Mouse (Mus musculus): ENCODE measurements at regions not wholly inside any gene's neighbourhood (a gene's known extent, or its start where the extent isn't known, plus 50 kb on each side); places are given as distances from the start of the nearest gene placed in this dataset.

DNA sequence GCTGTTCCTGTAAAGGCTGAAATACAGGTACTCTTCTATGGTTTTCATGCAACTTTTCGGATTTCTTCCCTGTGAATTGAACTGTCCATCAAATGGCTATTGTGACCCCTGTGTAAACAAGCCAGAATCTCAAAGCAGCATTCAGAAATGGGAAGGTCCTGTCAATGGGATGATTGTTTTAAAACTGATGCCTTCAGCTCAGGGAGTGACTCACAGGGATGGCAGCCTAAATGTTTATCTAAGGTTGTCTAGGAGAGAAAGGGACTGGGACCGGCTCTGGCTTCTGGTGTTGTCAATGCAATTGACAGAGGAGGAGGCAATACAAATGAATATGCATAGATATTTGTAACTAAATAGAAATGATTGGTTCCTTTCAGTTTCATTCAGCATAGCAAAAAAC lies 421.3 kb downstream of the Epha4 start:
- DNase-seq: no peak
- Histone ChIP-seq H3K4me2 (no peak overlapping the region), H3K36me3 (no peaks in the 10 kb centered on the region), H3K27me3 (no peaks in the 10 kb centered on the region), H3K4me1 (replicated peaks) (no peaks in the 10 kb centered on the region), H3K27ac (no peak overlapping the region), H3K9me3 (replicated peaks) (no peaks in the 10 kb centered on the region), H3K4me3 (replicated peaks) (no peak overlapping the region), H3K9ac (no peak overlapping the region)
- 31% methylated on average over 2 of the region's 2 CpGs for WGBS (ENCODE audit: insufficient replicate concordance)
- no peak for ATAC-seq (ENCODE audit: low read depth)

DNA sequence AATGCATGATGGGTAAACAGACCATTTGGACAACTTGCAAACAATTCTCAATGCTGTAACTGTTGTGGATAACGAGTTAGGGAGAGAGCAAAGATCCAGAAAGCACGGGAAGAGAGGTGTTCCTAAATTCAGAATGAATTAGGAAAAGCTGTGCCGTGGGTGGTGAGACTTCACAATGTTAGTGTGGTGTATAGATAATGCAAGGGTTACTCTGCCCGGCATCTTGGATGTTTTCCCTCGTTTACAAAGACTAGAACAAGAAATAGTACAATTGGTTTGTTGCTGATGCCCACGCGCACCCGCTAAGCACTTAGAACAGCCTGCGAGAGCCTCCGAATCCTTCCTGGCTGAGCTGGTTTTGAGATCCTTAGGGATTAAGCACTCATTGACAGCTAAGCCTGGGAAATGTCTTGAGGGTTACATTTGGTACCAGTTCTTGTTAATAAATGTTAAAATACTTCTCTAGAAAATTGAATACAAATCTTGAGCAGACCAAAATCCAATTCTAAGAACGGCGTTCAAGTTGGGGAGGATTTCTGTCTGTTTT lies 413.1 kb downstream of the Epha4 start:
- ATAC-seq (ENCODE audit: low read depth): no peak
- H3K36me3 ChIP-seq: no peaks in the 10 kb centered on the region
- WGBS (ENCODE audit: insufficient replicate concordance): 62% methylated on average over 12 of the region's 12 CpGs
- H3K4me2 ChIP-seq: no peak overlapping the region
- H3K27ac ChIP-seq: no peak overlapping the region
- no peak overlapping the region for H3K9ac ChIP-seq
- no peak for DNase-seq
- no peaks in the 10 kb centered on the region for H3K27me3 ChIP-seq
- no peaks in the 10 kb centered on the region for H3K4me1 ChIP-seq (replicated peaks)
- H3K4me3 ChIP-seq (replicated peaks): no peak overlapping the region
- H3K9me3 ChIP-seq (replicated peaks): no peaks in the 10 kb centered on the region

DNA sequence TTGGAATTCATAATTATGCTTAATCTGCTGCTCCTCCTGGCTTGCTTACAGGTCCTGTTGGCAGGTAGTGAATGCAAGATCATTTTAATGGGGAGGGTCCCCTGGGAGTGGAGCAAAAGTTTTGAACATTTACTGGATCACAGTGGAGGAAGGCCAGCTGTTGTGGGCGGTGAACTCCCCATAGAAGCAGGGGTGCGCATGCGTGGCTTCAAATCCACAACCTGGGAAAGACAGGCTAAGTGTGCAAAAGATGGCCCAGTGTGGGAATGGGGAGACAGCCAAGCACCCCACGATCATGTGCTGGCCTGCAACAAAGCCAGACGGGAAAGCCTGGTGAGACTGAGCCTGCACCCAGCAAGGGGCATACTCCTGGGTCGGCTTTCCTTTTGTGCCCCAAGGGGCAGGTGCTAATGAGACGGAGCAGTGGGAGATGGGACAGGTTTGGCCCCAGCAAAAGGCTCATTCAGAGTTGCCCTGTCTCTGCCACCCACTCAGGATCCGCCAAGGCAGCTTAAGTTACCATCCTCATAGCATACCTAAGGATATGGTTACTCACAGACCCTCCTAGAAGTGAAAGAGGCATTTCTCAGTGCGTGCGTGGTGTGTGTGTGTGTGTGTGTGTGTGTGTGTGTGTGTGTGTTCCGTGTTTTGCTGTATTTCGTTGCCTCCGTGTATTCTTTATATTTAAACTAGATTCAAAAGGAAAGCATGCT lies 412.3 kb downstream of the Epha4 start:
- 64% methylated on average over 13 of the region's 13 CpGs for WGBS (ENCODE audit: insufficient replicate concordance)
- H3K27me3 ChIP-seq: no peaks in the 10 kb centered on the region
- H3K4me1 ChIP-seq (replicated peaks): no peaks in the 10 kb centered on the region
- no peaks in the 10 kb centered on the region for H3K9me3 ChIP-seq (replicated peaks)
- DNase-seq (no peak), ATAC-seq (ENCODE audit: low read depth) (no peak)
- H3K36me3 ChIP-seq: no peaks in the 10 kb centered on the region
- H3K9ac ChIP-seq: no peak overlapping the region
- H3K27ac ChIP-seq: no peak overlapping the region
- no peak overlapping the region for H3K4me3 ChIP-seq (replicated peaks)
- no peak overlapping the region for H3K4me2 ChIP-seq

DNA sequence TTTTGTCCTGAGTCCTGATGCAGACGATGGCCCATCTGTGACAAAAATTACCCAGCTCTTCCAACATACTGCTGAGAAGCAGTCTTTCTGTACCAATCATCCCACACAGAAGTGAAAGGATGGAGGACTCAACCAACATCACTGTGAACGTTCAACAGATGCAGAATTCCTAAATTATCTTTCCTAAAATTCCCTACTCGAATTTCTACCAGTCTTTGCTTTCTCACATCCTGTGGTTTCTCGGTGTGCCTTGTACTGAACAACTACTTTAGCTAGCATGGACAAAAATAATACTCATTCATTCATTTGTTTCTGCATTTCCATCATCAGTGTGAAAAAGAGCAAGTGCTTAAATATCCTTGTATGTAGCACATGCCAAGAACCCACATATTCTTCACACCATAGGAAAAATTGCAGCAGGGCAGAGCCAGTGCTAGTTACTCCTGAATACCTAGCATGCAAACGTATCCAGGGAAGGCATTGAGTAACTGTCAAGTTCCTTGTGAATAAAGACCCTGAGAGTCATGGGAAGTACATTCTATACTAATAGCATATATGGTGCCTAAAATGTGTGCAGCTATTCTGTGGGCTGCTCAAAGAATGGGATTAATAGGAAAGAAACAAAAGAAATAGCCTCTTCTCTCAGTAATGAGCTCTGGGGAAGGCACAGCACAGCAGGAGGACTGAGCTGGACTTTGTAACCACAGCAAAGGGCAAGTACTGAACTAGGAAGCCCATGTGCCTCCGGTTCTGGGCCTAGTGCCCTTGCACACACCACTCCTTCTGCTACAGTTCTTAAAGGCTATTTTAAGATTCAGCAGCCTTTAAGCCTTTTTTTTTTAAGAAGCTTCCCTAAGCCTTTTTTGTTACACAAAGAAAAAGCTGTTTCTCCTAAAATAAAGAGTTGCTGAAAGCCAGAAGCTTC lies 404.8 kb downstream of the Epha4 start:
- no peaks in the 10 kb centered on the region for H3K4me1 ChIP-seq (replicated peaks)
- no peak overlapping the region for H3K4me2 ChIP-seq
- no peaks in the 10 kb centered on the region for H3K36me3 ChIP-seq
- no peak for DNase-seq
- 48% methylated on average over 6 of the region's 6 CpGs for WGBS (ENCODE audit: insufficient replicate concordance)
- H3K9me3 ChIP-seq (replicated peaks): no peaks in the 10 kb centered on the region
- ATAC-seq (ENCODE audit: low read depth): no peak
- no peaks in the 10 kb centered on the region for H3K27me3 ChIP-seq
- no peak overlapping the region for H3K4me3 ChIP-seq (replicated peaks)
- H3K27ac ChIP-seq: no peak overlapping the region
- no peak overlapping the region for H3K9ac ChIP-seq

DNA sequence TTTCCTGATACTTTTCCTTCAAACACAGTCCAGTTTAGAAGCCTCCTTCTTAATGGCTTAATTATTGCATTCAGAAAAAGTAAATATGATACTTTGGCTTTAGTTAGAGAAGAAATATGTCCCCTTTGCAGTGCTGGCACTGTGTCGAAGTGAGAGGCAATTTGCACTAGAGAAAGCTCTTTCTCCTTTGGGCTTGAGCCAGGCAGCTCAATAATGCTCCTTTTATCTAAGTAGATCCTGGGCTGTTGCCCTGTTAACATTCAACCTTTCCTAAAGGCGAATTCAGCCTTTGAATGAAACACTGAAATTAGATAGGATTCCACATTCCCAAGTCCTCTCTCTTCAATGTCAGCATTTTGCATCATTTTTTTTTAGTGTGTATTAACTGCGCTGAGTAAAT lies 386.5 kb downstream of the Epha4 start:
- Histone ChIP-seq H3K9ac (no peak overlapping the region), H3K4me1 (replicated peaks) (no peaks in the 10 kb centered on the region), H3K9me3 (replicated peaks) (no peaks in the 10 kb centered on the region), H3K36me3 (no peaks in the 10 kb centered on the region), H3K27ac (no peak overlapping the region), H3K4me3 (replicated peaks) (no peak overlapping the region), H3K27me3 (no peaks in the 10 kb centered on the region), H3K4me2 (no peak overlapping the region)
- 50% methylated on average over 3 of the region's 3 CpGs for WGBS (ENCODE audit: insufficient replicate concordance)
- ATAC-seq (ENCODE audit: low read depth) (no peak), DNase-seq (no peak)

DNA sequence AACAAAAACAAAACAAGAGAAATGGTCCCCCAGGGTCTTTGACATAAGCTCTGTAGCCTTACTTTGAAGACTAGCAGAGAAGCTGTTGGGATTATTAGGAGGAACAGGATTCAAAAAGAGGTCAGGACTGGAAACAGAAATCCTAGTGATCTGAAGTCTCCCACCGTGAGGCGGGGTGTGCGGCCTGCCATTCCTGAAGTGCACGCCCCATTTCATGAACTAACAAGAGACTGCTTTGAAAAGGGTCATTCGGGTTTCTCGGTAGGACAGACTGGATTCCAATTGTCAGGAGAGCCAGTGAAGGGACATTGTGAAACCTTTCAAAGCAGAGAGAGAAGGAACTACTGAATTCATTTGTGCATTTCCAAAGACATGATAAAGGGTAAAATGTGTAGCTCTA lies 377.2 kb downstream of the Epha4 start:
- no peak for ATAC-seq (ENCODE audit: low read depth)
- no peak overlapping the region for H3K27ac ChIP-seq
- no peak overlapping the region for H3K4me2 ChIP-seq
- no peaks in the 10 kb centered on the region for H3K9me3 ChIP-seq (replicated peaks)
- no peaks in the 10 kb centered on the region for H3K36me3 ChIP-seq
- no peaks in the 10 kb centered on the region for H3K4me1 ChIP-seq (replicated peaks)
- H3K4me3 ChIP-seq (replicated peaks): no peak overlapping the region
- DNase-seq: no peak
- 67% methylated on average over 6 of the region's 6 CpGs for WGBS (ENCODE audit: insufficient replicate concordance)
- H3K9ac ChIP-seq: no peak overlapping the region
- no peaks in the 10 kb centered on the region for H3K27me3 ChIP-seq

DNA sequence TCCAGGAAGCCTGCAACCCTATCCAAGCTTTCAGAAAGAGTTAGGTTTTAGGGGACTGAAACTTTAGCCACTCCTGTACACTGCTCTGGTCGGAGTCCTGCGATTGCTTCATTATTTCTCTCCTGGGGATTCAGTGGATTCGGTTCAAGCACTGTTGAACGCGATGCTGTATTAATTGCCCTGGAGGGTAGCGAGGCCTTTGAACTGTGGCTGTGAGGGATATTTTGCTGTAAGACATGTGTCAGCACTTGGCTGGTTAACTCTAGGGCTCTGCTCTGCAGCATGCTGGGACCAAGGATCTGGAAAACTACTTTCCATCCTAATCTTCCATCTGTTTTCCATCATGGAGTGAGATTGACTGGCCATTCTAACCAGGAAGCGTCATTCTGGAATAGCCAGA lies 374.0 kb downstream of the Epha4 start:
- no peak overlapping the region for H3K4me2 ChIP-seq
- no peak overlapping the region for H3K4me3 ChIP-seq (replicated peaks)
- H3K27ac ChIP-seq: no peak overlapping the region
- no peak for DNase-seq
- ATAC-seq (ENCODE audit: low read depth): no peak
- no peaks in the 10 kb centered on the region for H3K4me1 ChIP-seq (replicated peaks)
- 79% methylated on average over 7 of the region's 7 CpGs for WGBS (ENCODE audit: insufficient replicate concordance)
- H3K27me3 ChIP-seq: no peaks in the 10 kb centered on the region
- no peaks in the 10 kb centered on the region for H3K9me3 ChIP-seq (replicated peaks)
- H3K9ac ChIP-seq: no peak overlapping the region
- H3K36me3 ChIP-seq: no peaks in the 10 kb centered on the region

DNA sequence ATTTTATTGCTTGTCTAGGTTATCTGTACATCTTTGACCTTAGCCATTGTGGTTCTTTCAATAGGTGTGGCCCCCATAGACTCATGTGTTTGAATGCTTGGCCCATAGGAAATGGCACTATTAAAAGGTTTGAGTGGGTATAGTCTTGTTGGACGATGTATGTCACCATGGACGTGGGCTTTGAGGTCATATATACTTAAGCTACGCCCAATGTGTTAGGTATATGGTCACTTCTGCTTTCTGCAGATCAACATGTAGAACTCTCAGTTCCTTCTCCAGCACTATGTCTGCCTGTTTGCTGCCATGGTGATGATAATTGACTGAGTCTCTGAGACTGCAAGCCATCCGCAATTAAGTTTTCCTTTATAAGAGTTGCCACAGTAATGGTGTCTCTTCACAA lies 366.8 kb downstream of the Epha4 start:
- 66% methylated on average over 4 of the region's 4 CpGs for WGBS (ENCODE audit: insufficient replicate concordance)
- Histone ChIP-seq H3K27me3 (no peaks in the 10 kb centered on the region), H3K4me2 (no peak overlapping the region), H3K9me3 (replicated peaks) (no peaks in the 10 kb centered on the region), H3K4me1 (replicated peaks) (no peaks in the 10 kb centered on the region), H3K9ac (no peak overlapping the region), H3K4me3 (replicated peaks) (no peak overlapping the region), H3K36me3 (no peaks in the 10 kb centered on the region), H3K27ac (no peak overlapping the region)
- no peak for DNase-seq
- ATAC-seq (ENCODE audit: low read depth): no peak

DNA sequence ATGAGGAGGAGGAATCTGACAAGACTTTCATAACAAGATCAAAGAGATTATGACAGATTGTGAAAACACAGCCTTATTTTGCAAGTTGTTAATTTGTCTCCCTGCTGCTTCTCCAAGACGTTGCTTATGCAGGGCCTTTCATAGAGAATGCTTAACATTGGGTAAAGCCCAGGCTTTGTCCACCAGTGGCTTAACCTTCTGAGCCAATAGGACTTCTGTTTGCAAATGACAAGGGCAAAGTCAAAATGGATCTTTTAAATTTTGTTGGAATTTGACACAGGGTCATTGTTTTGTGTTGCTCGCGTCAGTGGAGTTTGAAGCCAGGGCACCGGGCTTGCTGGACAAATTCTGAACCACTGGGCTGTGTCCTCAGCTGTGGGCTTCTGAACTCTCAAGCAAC lies 346.6 kb downstream of the Epha4 start:
- no peak overlapping the region for H3K4me3 ChIP-seq (replicated peaks)
- no peak overlapping the region for H3K9ac ChIP-seq
- no peaks in the 10 kb centered on the region for H3K9me3 ChIP-seq (replicated peaks)
- no peak overlapping the region for H3K27ac ChIP-seq
- 72% methylated on average over 4 of the region's 4 CpGs for WGBS (ENCODE audit: insufficient replicate concordance)
- H3K27me3 ChIP-seq: no peaks in the 10 kb centered on the region
- H3K4me1 ChIP-seq (replicated peaks): no peaks in the 10 kb centered on the region
- DNase-seq (no peak), ATAC-seq (ENCODE audit: low read depth) (no peak)
- no peak overlapping the region for H3K4me2 ChIP-seq
- H3K36me3 ChIP-seq: no peaks in the 10 kb centered on the region

DNA sequence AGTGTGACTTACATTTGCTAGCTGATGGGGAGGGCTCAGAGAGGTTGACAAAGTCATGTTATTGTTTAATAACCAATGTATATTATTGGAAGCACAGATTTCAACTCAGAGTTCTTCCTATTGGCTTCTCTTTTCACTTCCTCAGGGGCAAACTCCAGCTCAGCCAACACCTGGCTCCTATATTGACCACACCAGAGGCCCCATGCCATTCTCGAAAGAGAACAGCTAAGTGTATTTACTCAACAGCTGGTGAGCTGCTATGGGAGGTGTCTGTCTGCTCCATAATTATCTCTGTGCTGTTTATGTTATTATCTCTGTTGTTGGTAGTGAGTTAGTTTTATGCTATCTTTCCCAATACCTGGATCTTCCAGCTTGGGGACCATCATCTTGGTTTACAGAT lies 342.4 kb downstream of the Epha4 start:
- no peaks in the 10 kb centered on the region for H3K36me3 ChIP-seq
- no peaks in the 10 kb centered on the region for H3K4me1 ChIP-seq (replicated peaks)
- no peak overlapping the region for H3K4me3 ChIP-seq (replicated peaks)
- ATAC-seq (ENCODE audit: low read depth): no peak
- 50% methylated on average over 1 of the region's 1 CpGs for WGBS (ENCODE audit: insufficient replicate concordance)
- DNase-seq: no peak
- H3K9ac ChIP-seq: no peak overlapping the region
- no peaks in the 10 kb centered on the region for H3K9me3 ChIP-seq (replicated peaks)
- H3K4me2 ChIP-seq: no peak overlapping the region
- no peaks in the 10 kb centered on the region for H3K27me3 ChIP-seq
- H3K27ac ChIP-seq: no peak overlapping the region

DNA sequence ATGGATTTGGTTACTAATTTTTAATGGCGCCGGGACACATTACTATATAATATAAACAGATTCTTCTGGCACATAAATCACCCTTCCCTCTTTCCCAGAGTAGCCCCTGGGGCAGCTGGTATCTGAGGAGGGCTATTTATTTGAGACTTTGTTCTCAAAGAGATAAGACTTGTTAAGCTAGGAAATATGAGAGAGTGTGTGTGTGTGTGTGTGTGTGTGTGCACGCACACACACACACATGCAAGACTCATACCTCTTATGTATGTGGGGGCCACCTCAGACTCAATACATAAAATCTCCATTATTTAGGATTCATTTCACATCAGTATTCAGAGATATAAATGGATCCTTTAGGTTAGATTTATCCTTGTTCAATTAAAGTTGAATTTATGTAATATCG lies 340.1 kb downstream of the Epha4 start:
- no peak overlapping the region for H3K27ac ChIP-seq
- H3K27me3 ChIP-seq: no peaks in the 10 kb centered on the region
- H3K9me3 ChIP-seq (replicated peaks): no peaks in the 10 kb centered on the region
- H3K4me2 ChIP-seq: no peak overlapping the region
- no peak overlapping the region for H3K4me3 ChIP-seq (replicated peaks)
- no peaks in the 10 kb centered on the region for H3K4me1 ChIP-seq (replicated peaks)
- no peak overlapping the region for H3K9ac ChIP-seq
- DNase-seq: no peak
- WGBS (ENCODE audit: insufficient replicate concordance): 83% methylated on average over 4 of the region's 4 CpGs
- no peak for ATAC-seq (ENCODE audit: low read depth)
- H3K36me3 ChIP-seq: no peaks in the 10 kb centered on the region

Data from liver, embryonic 13.5 days (tissue).